Mouse (Mus musculus) embryo, embryonic 10.5 days (tissue): ENCODE measurements around the gene Socs2.

Experiments
- DNase-seq: peaks from one replicate; pipeline ENCODE4 v3.0.0-alpha.2; 2015; ENCODE audit warnings: low spot score

The Socs2 gene

GRCm38 (mm10) chr10:95416685-95417495 lies at the start of gene Socs2:
TSS of gene Socs2 (minus strand) at chr10:95417180.
- peak; percentile 93 for DNase-seq

GRCm38 (mm10) chr10:95465485-95465896 lies 48.5 kb upstream of the Socs2 start:
- peak; percentile 12 for DNase-seq

- DNase-seq = peak; percentile 24
These were observed 47.5 kb upstream of the Socs2 start for GRCm38 (mm10) chr10:95464527-95464926.

- no peak for DNase-seq
These were observed 45.3 kb upstream of the Socs2 start for GRCm38 (mm10) chr10:95462231-95462630.

- DNase-seq = no peak
These were observed 44.1 kb upstream of the Socs2 start for GRCm38 (mm10) chr10:95461053-95461553.

GRCm38 (mm10) chr10:95458050-95458806 lies 41.2 kb upstream of the Socs2 start:
- no peak for DNase-seq

- no peak for DNase-seq
These were observed 40.5 kb upstream of the Socs2 start for GRCm38 (mm10) chr10:95457367-95458049.

- DNase-seq = no peak
These were observed 39.1 kb upstream of the Socs2 start for GRCm38 (mm10) chr10:95456103-95456502.

- DNase-seq = no peak
These were observed 36.3 kb upstream of the Socs2 start for GRCm38 (mm10) chr10:95453282-95453681.

- no peak for DNase-seq
These were observed 32.1 kb upstream of the Socs2 start for GRCm38 (mm10) chr10:95449033-95449432.

GRCm38 (mm10) chr10:95447954-95448353 lies 31.0 kb upstream of the Socs2 start:
- no peak for DNase-seq

- DNase-seq = no peak
These were observed 28.4 kb upstream of the Socs2 start for GRCm38 (mm10) chr10:95445104-95446056.

- no peak for DNase-seq
These were observed 25.4 kb upstream of the Socs2 start for GRCm38 (mm10) chr10:95442334-95442733.

GRCm38 (mm10) chr10:95440566-95440965 lies 23.6 kb upstream of the Socs2 start:
- peak; percentile 12 for DNase-seq

- DNase-seq = no peak
These were observed 22.8 kb upstream of the Socs2 start for GRCm38 (mm10) chr10:95439718-95440339.

GRCm38 (mm10) chr10:95438941-95439340 lies 22.0 kb upstream of the Socs2 start:
- DNase-seq = no peak

- DNase-seq = no peak
These were observed 13.3 kb upstream of the Socs2 start for GRCm38 (mm10) chr10:95430271-95430670.

GRCm38 (mm10) chr10:95429111-95429510 lies 12.1 kb upstream of the Socs2 start:
- no peak for DNase-seq

GRCm38 (mm10) chr10:95426207-95427115 lies 9.5 kb upstream of the Socs2 start:
- no peak for DNase-seq

- no peak for DNase-seq
These were observed 5.7 kb upstream of the Socs2 start for GRCm38 (mm10) chr10:95422681-95423080.
